Mouse (Mus musculus): ENCODE measurements at regions not wholly inside any gene's neighbourhood (a gene's known extent, or its start where the extent isn't known, plus 50 kb on each side); places are given as distances from the start of the nearest gene placed in this dataset.
"Not testable (repeated sequence)": the region's sequence is repeated elsewhere in the genome, so short reads cannot be mapped to it uniquely, and the experiment has no call there.

DNA sequence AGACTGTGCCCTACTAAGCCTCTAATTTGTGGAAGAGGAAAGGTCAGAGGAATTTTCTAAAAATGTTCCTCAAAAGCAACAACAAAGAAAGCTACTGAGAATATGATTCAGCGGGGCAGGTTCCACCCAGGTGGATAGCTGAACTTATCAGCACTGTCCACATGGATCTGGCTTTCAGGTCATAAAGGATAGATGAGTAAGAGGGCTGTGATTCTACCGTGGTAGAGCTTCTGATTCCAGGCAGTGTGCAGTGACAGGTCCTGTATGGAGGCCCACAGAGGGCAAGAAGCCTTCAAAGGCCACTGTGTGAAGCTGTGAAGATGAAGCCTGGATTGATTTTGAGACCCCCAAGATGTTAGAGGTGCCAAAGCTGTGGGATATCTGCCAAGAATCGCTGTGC lies 51.8 kb downstream of the Teddm3 start:
- in situ Hi-C loops (cut with MboI, MseI) = not testable (repeated sequence)

DNA sequence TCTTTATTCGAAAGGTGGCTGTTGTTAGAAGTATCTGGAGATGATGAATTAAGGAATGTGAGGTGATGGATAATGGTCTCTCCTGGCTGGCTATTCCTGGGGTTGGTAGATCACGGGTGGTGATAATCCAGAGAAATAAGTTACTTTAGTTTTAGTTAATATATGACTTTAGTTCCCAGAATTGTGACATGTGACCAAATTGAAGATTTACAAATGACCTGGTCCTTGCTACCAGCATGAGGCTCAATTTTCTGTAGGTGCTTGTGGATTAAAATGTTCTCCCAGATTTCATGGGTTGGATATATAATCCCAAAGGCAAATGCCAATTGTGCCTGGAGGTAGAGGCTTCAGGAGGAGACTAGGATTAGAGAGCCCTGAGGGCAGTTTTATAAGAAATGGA lies 53.7 kb downstream of the Teddm3 start:
- in situ Hi-C loops (cut with MboI, MseI) = not testable (repeated sequence)

- in situ Hi-C loops (cut with MboI, MseI) = loop anchor here (5.0 kb wide), 2 partner anchors 47 to 162 kb away; no protein-coding TSS in a partner anchor
Observed at GRCm38 (mm10) chr16:21074779-21075148, 79.0 kb downstream of the Teddm3 start.

DNA sequence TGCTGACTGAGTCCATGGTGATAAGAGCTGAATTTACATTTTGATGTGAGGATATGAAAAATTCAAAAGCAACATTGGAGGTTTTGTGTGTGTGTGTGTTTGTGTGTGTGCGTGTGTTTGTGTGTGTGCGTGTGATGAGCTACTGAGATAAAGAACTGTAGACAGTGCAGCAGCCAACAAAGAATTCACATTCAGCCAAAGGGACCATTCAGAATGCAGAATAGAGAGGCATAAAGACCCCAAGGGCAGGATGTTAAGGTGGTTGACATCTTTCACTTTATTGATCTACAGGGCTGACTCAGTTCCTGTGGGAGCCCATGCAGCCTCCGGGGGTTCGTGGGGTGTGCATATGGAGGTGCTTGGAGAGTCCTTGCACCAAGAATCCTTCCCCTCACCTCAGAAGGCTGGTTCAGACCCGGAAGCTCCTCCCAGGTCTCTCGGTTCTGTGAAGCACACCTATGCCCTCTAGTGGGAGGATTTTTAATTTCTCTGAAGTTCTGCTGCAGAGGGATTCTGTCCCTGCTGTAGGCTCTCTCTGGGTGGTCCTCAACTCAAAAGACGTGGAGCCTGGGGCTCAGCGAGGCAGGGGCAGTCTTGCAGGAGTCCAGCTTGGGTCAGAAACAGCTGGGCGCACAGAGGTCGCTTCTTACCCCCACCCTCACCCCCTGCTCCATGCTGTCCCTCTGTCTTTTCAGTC lies 79.6 kb downstream of the Teddm3 start:
- in situ Hi-C loops (cut with MboI, MseI) = loop anchor here (5.0 kb wide), 1 partner anchor 162 kb away; no protein-coding TSS in a partner anchor

DNA sequence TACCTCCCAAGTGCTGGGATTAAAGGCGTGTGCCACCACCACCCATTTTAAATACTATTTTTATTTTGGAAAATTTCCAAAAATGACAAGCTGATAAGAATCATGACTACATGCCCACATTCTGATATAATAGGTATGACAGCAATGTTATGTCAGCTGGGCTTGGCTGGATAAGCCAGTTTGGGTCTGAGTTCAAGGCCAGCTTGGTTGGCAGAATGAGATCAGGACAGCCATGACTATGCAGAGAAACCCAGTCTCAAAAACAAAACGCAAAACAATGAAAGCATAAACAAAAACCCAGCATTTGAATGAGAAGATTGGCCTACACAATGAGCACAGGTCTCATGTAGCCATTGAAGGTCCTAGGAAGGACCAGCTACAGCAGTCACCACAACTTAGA lies 93.6 kb downstream of the Teddm3 start:
- in situ Hi-C loops (cut with MboI, MseI) = loop anchor here (10.0 kb wide), 1 partner anchor 95 kb away; the partner anchor contains the start of gene Teddm3

DNA sequence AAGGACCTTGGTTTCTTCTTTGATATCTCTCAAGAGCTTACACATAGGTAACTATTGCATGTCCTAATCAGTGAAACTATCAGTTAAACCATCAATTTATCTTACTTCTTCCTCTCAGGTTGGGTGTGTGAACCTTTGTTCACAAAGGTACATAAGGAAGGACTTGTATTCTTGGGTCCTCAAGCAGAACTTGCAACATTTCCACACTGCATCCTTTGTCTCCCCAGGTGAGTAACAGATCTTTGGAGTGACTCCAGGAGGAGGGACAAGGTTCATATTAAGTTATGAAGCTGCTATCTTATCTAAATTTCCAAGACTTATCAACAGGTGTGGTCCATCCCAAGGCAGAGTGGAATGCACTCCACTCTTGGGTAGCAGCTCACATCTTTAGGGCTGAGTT lies 99.0 kb downstream of the Teddm3 start:
- in situ Hi-C loops (cut with MboI, MseI) = no loop called here

DNA sequence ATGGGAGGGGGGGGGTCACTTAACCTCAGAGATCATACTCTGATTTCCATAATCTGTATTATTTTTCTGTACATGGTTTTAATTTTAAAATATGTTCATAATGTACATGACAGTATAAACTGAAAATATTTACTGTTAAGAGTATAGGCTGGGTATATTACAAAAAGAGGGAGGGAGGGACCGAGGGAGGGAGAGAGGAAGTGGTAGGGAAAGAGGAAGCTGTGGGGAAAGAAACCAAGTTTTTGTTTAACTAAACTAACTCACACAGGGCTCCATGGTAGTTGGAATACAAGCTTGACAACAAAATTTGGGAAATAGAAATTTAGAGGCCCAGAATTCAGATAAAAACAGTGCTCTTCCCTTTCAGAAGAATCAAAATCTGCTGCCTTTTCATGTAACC lies 131.7 kb downstream of the Teddm3 start:
- in situ Hi-C loops (cut with MboI, MseI) = not testable (repeated sequence)

GRCm38 (mm10) chr16:21004871-21005270 lies 148.9 kb downstream of the Teddm3 start:
- in situ Hi-C loops (cut with MboI, MseI) = no loop called here

DNA sequence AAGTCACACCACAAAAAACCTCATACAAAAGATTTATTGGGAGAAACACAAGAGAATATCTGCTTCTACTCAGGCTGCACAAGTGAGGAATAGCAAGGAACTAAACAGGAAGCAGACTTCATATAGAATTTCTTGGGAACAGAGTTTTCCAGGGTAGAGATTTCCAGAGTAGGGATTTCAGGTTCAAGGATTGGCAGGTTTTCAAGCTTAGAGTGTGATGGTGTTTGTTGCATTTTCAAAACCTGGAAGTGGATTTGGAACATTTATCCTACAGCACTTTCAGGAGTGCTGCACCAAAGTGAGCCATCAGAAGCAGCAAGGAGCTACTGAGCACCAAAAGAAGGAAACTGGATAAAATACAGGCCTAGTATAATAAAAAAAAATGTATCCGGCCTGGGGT lies 152.7 kb downstream of the Teddm3 start:
- in situ Hi-C loops (cut with MboI, MseI) = no loop called here

- in situ Hi-C loops (cut with MboI, MseI) = no loop called here
Observed at GRCm38 (mm10) chr16:20990524-20990923, 163.3 kb downstream of the Teddm3 start.

- in situ Hi-C loops (cut with MboI, MseI) = no loop called here
Observed at GRCm38 (mm10) chr16:20975406-20975805, 178.4 kb downstream of the Teddm3 start.

DNA sequence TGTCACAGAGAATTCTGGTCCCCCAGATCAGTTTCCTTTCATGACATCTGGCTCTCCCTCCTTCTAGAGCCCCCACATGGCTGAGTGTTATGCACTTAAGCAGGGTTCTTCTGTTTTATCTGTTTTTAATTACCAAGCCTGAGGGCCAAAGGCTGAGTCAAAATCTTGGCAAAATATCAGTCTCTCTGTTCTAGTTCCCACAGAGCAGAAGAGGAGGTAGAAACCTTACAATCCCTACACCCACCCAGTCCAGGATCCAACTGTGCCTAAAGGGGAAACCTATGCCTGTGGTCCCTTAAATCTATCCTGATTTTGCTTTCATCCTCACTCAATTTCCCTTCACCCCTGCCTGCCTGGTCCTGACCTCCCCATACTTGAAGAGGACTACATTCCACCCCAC lies 181.4 kb downstream of the Teddm3 start:
- in situ Hi-C loops (cut with MboI, MseI) = no loop called here

GRCm38 (mm10) chr16:20958905-20959304 lies 194.9 kb downstream of the Teddm3 start:
- in situ Hi-C loops (cut with MboI, MseI) = no loop called here

DNA sequence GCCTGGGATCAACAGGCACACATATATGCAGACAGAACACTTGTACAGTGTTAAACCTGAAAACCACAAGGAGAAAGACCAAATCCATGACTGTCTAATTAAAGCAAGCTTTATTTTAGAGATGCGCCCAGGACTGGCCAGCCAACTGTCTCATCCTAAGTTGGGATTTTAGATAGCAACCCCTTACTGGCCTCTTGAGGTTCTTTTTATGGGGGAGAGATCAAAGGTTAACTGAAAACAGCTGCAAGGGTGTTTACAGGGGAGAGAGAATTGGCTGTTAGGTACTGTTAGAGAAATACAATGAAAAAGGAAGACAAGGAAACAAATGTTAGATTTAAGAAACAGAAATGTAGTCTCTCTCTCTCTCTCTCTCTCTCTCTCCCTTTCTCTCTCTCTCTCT lies 202.4 kb upstream of the Thpo start:
- in situ Hi-C loops (cut with MboI, MseI) = loop anchor here (5.0 kb wide), 1 partner anchor 201 kb away; no protein-coding TSS in a partner anchor

DNA sequence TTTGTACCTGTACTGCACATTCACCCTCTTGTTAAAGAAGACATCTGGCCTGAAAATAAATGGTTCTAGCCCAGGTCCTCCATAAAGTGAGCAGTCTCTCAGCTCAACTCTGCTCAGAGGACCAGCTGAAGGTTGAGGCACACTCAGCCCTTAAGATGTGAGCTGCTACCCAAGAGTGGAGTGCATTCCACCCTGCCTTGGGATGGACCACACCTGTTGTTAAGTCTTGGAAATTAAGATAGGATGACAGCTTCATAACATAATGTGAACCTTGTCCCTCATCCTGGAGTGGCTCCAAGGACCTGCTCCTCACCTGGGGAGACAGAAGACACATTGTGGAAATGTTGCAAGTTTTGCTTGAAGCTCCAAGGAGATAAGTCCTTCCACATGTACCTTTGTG lies 200.5 kb upstream of the Thpo start:
- in situ Hi-C loops (cut with MboI, MseI) = loop anchor here (5.0 kb wide), 1 partner anchor 202 kb away; no protein-coding TSS in a partner anchor

- in situ Hi-C loops (cut with MboI, MseI) = not testable (repeated sequence)
Observed at GRCm38 (mm10) chr16:20930003-20930402, 195.7 kb upstream of the Thpo start.

DNA sequence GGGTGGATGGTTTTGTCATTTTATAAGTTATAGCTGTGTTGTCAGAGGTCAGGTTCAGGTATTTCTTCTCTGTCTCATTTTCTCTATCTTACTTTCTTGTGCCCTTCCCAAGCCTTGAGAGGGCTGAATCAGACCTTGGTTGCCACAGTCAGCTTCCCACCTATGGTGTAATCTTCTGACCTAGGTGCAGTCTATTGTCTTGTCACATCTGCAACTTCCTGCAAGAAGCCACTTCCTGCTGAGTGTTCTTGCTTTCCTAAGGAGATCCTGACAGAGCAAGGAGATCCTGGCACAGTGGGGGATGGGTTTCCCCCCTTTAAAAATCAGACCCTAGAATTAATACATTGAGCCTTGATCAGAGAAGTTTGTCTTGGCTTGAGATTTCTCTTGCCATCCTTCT lies 191.5 kb upstream of the Thpo start:
- in situ Hi-C loops (cut with MboI, MseI) = loop anchor here (10.0 kb wide), 1 partner anchor 229 kb away; the partner anchor contains the start of gene Teddm3

GRCm38 (mm10) chr16:20910864-20911263 lies 176.6 kb upstream of the Thpo start:
- in situ Hi-C loops (cut with MboI, MseI) = loop anchor here (5.0 kb wide), 1 partner anchor 161 kb away; no protein-coding TSS in a partner anchor

DNA sequence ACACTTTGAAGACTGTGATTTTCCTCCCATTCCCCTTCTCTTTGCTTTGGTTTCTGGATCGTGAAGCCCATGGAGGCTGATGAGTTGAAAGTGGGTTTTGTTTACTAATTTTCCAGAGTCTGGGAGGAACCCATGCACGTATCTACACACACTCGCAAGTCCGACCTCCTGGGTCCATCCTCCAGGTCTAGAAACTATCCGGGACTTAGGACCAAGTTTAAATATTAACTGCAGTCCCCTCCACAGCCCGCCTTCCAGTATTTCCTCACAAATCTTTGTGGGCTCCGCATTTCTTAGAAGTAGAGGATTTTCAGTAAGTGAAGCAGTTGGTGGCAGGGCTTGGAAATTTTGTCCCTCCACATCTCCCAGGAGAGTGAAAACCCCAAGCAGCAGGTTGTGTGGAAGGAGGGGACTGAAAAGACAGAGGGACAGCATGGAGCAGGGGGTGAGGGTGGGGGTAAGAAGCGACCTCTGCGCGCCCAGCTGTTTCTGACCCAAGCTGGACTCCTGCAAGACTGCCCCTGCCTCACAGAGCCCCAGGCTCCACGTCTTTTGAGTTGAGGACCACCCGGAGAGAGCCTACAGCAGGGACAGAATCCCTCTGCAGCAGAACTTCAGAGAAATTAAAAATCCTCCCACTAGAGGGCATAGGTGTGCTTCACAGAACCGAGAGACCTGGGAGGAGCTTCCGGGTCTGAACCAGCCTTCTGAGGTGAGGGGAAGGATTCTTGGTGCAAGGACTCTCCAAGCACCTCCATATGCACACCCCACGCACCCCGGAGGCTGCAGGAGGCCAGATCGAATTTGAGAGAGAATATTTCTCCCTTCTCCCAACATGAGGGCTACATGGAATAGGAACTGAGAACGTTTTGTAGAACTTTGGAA lies 174.4 kb upstream of the Thpo start:
- in situ Hi-C loops (cut with MboI, MseI) = not testable (repeated sequence)

DNA sequence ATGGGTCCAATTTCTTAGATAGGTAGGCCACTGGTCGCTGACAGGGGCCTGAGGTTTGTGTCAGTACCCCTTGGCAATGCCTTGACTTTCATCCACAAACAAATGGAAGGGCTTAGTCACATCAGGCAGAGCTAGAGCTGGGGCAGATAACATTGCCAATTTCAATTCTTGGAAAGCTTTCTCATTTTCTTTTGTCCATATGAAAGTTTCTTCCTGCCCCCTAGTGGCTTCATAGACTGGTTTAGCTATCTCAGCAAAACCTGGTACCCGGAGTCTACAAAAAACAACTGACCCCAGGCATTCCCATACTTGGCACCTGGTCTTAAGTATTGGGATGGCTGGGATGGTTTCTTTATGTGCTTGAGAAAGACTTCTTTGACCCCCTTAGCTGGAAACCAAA lies 161.4 kb upstream of the Thpo start:
- in situ Hi-C loops (cut with MboI, MseI) = no loop called here

GRCm38 (mm10) chr16:20871726-20872125 lies 137.4 kb upstream of the Thpo start:
- in situ Hi-C loops (cut with MboI, MseI) = no loop called here

- in situ Hi-C loops (cut with MboI, MseI) = no loop called here
Observed at GRCm38 (mm10) chr16:20866771-20867170, 132.5 kb upstream of the Thpo start.

- in situ Hi-C loops (cut with MboI, MseI) = no loop called here
Observed at GRCm38 (mm10) chr16:20861256-20861655, 126.9 kb upstream of the Thpo start.

Data from T-helper 1 cell (primary cell).